Mouse (Mus musculus): ENCODE measurements at regions not wholly inside any gene's neighbourhood (a gene's known extent, or its start where the extent isn't known, plus 50 kb on each side); places are given as distances from the start of the nearest gene placed in this dataset.

GRCm38 (mm10) chr3:131914997-131915396 lies 170.1 kb upstream of the Dkk2 start:
- no peak for DNase-seq (ENCODE audit: inconsistent age in 2 of 2, low spot score in 1 of 2)

- no peak for DNase-seq (ENCODE audit: inconsistent age in 2 of 2, low spot score in 1 of 2)
Observed at GRCm38 (mm10) chr3:131917734-131918534, 167.2 kb upstream of the Dkk2 start.

- DNase-seq (ENCODE audit: inconsistent age in 2 of 2, low spot score in 1 of 2), result peak in 1 of 2 experiments; percentile 26
Observed at GRCm38 (mm10) chr3:131919476-131919875, 165.6 kb upstream of the Dkk2 start.

GRCm38 (mm10) chr3:131921161-131921560 lies 163.9 kb upstream of the Dkk2 start:
- DNase-seq (ENCODE audit: inconsistent age in 2 of 2, low spot score in 1 of 2), result peak; percentile 19 to 72

- DNase-seq (ENCODE audit: inconsistent age in 2 of 2, low spot score in 1 of 2), result no peak
Observed at GRCm38 (mm10) chr3:131922733-131923132, 162.4 kb upstream of the Dkk2 start.

GRCm38 (mm10) chr3:131940896-131941295 lies 144.2 kb upstream of the Dkk2 start:
- DNase-seq (ENCODE audit: inconsistent age in 2 of 2, low spot score in 1 of 2), result no peak

GRCm38 (mm10) chr3:131941961-131942753 lies 142.9 kb upstream of the Dkk2 start:
- peak in 1 of 2 experiments; percentile 35 for DNase-seq (ENCODE audit: inconsistent age in 2 of 2, low spot score in 1 of 2)

GRCm38 (mm10) chr3:131943436-131943835 lies 141.7 kb upstream of the Dkk2 start:
- DNase-seq (ENCODE audit: inconsistent age in 2 of 2, low spot score in 1 of 2), result no peak

GRCm38 (mm10) chr3:131955771-131956170 lies 129.3 kb upstream of the Dkk2 start:
- no peak for DNase-seq (ENCODE audit: inconsistent age in 2 of 2, low spot score in 1 of 2)

GRCm38 (mm10) chr3:131960636-131961035 lies 124.5 kb upstream of the Dkk2 start:
- no peak for DNase-seq (ENCODE audit: inconsistent age in 2 of 2, low spot score in 1 of 2)

GRCm38 (mm10) chr3:131961571-131961970 lies 123.5 kb upstream of the Dkk2 start:
- DNase-seq (ENCODE audit: inconsistent age in 2 of 2, low spot score in 1 of 2), result no peak

- no peak for DNase-seq (ENCODE audit: inconsistent age in 2 of 2, low spot score in 1 of 2)
Observed at GRCm38 (mm10) chr3:131962870-131963269, 122.2 kb upstream of the Dkk2 start.

- no peak for DNase-seq (ENCODE audit: inconsistent age in 2 of 2, low spot score in 1 of 2)
Observed at GRCm38 (mm10) chr3:131964952-131965351, 120.1 kb upstream of the Dkk2 start.

GRCm38 (mm10) chr3:131965456-131966160 lies 119.5 kb upstream of the Dkk2 start:
- DNase-seq (ENCODE audit: inconsistent age in 2 of 2, low spot score in 1 of 2), result no peak

GRCm38 (mm10) chr3:131967288-131967687 lies 117.8 kb upstream of the Dkk2 start:
- DNase-seq (ENCODE audit: inconsistent age in 2 of 2, low spot score in 1 of 2), result no peak

- no peak for DNase-seq (ENCODE audit: inconsistent age in 2 of 2, low spot score in 1 of 2)
Observed at GRCm38 (mm10) chr3:131970827-131971226, 114.3 kb upstream of the Dkk2 start.

- DNase-seq (ENCODE audit: inconsistent age in 2 of 2, low spot score in 1 of 2), result peak; percentile 48 to 85
Observed at GRCm38 (mm10) chr3:131975940-131976628, 109.0 kb upstream of the Dkk2 start.

GRCm38 (mm10) chr3:131983292-131983691 lies 101.8 kb upstream of the Dkk2 start:
- DNase-seq (ENCODE audit: inconsistent age in 2 of 2, low spot score in 1 of 2), result no peak

- no peak for DNase-seq (ENCODE audit: inconsistent age in 2 of 2, low spot score in 1 of 2)
Observed at GRCm38 (mm10) chr3:131998838-131999613, 86.1 kb upstream of the Dkk2 start.

- no peak for DNase-seq (ENCODE audit: inconsistent age in 2 of 2, low spot score in 1 of 2)
Observed at GRCm38 (mm10) chr3:132006191-132006590, 78.9 kb upstream of the Dkk2 start.

Measured in adrenal gland, adult (tissue).